Mouse (Mus musculus) CH12.LX (cell line): ENCODE measurements around the gene Irf4.

Experiments
- BHLHE40 ChIP-seq: IDR thresholded peaks from 2 replicates; pipeline ENCODE4 v1.6.1; 2011; ENCODE audit warnings: mild to moderate bottlenecking, low read depth, low read length, improper control_type of control experiment
- CHD2 ChIP-seq: IDR thresholded peaks from 2 replicates; pipeline ENCODE4 v1.6.1; 2011; ENCODE audit warnings: low read length, improper control_type of control experiment
- CTCF ChIP-seq, 2 experiments: IDR thresholded peaks in 1 of 2; conservative IDR thresholded peaks in 1 of 2; 2 replicates each; pipeline ENCODE4 v1.5.1; 2011 to 2012; ENCODE audit warnings: low read depth in 2 of 2, low read length in 2 of 2, improper control_type of control experiment in 1 of 2, inconsistent platforms in 1 of 2, mild to moderate bottlenecking in 1 of 2, moderate library complexity in 1 of 2
- MAFK ChIP-seq: IDR thresholded peaks from 2 replicates; pipeline ENCODE4 v1.6.1; 2011; ENCODE audit warnings: low read length, improper control_type of control experiment; ENCODE audit not compliant: insufficient replicate concordance
- MYC ChIP-seq: IDR thresholded peaks from 2 replicates; pipeline ENCODE4 v1.6.1; 2011; ENCODE audit warnings: low read depth, mild to moderate bottlenecking, improper control_type of control experiment, low read length
- NELFE ChIP-seq: IDR thresholded peaks from 2 replicates; pipeline ENCODE4 v1.6.1; 2011; ENCODE audit warnings: low read depth, low read length, improper control_type of control experiment
- POLR2A ChIP-seq: IDR thresholded peaks from 2 replicates; pipeline ENCODE4 v1.6.1; 2011; ENCODE audit warnings: low read depth, mild to moderate bottlenecking, improper control_type of control experiment, low read length
- TBP ChIP-seq: conservative IDR thresholded peaks from 2 replicates; pipeline ENCODE4 v1.6.1; 2011; ENCODE audit warnings: low read depth, low read length, improper control_type of control experiment
- USF2 ChIP-seq: conservative IDR thresholded peaks from 2 replicates; pipeline ENCODE4 v1.6.1; 2011; ENCODE audit warnings: low read depth, low read length, improper control_type of control experiment

DNA sequence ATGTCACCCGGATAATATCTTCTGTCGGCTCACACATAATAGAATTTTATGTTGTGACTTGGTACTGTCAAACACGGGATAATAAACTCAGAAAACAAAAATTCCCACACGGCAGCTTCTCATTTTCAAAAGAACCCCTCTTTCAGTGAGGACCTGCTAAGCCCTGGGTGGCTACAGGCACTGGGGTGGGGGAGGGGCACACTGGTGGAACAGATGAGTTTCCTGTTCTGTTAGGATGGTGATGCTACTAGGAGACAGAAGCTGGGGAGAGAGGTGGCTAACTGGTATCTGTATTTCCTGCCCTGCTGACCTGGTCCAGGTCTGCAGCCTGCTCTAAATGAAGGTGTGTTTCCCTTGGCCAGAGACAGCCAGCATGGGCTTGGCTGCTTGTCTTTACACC lies 52.9 kb downstream of the Irf4 start:
- no peak for TF ChIP-seq NELFE
- no peak for TF ChIP-seq TBP
- TF ChIP-seq CHD2: no peak
- TF ChIP-seq CTCF (conservative IDR thresholded peaks at IDR 0.05 in 1 of 2, IDR thresholded peaks at IDR 0.05 in 1 of 2; ENCODE audit: low read depth in 2 of 2, low read length in 2 of 2): no peak
- no peak for TF ChIP-seq POLR2A
- TF ChIP-seq MYC: no peak
- no peak for TF ChIP-seq MAFK
- TF ChIP-seq BHLHE40: no peak
- no peak for TF ChIP-seq USF2
